Mouse (Mus musculus) naive thymus-derived CD4-positive, alpha-beta T cell, adult 2 months (primary cell): Measurements from ENCODE around the gene Edem2.
A peak's percentile ranks its signal among the peaks of the same experiment; 100 is the strongest.

ENCODE experiments used
- DNase-seq: peaks from one replicate; pipeline ENCODE4 v3.0.0-alpha.2; 2011; ENCODE audit warnings: low read depth

Gene Edem2

GRCm38 (mm10) chr2:155729158-155729645, at the start of gene Edem2:
TSS of gene Edem2 (minus strand) at chr2:155729475.
- DNase-seq = peak; percentile 95

GRCm38 (mm10) chr2:155779066-155779465, 49.8 kb upstream of the Edem2 start:
- no peak for DNase-seq

- DNase-seq = no peak
These were observed 48.7 kb upstream of the Edem2 start for GRCm38 (mm10) chr2:155778004-155778403.

- DNase-seq = no peak
These were observed 48.4 kb upstream of the Edem2 start for GRCm38 (mm10) chr2:155777688-155777985.

DNA sequence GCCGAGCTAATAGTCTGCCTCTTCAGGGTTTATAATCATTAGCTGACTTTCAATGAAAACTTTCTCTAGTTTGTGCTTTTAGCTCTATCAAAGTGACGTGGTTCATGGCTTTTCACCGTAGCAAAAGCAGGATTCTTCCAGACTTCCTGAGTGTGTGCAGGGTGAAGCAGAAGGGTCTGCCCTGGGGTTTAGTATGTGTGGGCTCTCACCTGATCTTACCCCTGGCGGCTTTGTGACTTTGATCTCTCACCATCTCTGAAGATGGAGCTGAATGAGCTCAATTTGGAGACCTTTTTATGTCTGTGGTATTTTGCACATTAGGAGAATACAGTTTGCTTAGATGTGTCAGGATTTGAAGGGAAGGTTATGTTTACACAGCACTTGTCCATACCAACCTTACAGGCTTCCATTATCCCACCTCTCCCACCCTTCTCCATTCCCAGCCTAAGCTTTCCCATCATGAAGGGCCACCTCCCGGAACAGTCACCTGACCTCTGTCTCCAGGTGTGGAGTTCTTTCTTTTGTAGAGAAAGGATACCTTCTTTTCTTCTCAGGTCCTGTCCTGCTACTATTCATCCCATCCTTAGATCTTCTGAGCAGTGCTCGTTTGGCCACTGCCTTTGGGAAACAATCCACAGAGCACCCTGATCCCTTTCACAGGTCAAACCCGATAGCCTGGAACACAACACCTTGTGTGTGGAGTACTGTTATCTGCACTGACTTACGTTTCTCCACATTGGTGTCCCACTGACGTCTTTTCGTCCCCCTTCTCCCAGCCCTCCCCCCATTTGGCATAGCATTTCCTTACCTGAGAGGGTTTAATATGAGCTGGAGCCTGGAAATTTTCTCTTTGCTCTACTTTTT, 47.8 kb upstream of the Edem2 start:
- no peak for DNase-seq

DNA sequence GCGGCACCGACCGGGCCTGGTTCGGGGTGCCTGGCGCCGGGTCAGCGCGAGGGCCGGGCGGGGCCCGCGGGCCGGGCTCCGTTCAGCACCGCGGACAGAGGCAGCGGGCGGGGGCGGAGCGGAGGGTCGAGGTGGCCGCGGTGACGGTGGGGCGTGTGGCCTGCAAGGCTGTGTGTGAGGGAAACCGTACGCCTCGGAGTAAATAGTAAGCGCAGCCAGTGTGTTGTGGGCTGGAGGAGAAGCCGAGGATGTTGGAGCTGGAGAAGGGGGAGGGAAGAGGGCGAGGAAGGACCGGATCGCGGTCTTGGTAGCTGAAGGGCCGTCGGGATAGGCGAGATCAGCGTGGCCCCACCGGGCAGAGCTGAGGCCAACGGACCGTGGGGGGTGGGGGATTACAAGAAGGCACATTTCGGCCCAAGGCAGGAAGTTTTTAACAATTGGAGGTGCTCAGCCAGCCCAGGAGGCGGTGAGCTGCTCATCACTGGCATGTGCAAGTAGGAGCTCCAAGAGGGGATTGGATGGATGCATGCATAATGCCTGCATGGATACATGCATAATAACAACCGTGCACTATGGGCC, 46.5 kb upstream of the Edem2 start:
- peak; percentile 15 for DNase-seq

DNA sequence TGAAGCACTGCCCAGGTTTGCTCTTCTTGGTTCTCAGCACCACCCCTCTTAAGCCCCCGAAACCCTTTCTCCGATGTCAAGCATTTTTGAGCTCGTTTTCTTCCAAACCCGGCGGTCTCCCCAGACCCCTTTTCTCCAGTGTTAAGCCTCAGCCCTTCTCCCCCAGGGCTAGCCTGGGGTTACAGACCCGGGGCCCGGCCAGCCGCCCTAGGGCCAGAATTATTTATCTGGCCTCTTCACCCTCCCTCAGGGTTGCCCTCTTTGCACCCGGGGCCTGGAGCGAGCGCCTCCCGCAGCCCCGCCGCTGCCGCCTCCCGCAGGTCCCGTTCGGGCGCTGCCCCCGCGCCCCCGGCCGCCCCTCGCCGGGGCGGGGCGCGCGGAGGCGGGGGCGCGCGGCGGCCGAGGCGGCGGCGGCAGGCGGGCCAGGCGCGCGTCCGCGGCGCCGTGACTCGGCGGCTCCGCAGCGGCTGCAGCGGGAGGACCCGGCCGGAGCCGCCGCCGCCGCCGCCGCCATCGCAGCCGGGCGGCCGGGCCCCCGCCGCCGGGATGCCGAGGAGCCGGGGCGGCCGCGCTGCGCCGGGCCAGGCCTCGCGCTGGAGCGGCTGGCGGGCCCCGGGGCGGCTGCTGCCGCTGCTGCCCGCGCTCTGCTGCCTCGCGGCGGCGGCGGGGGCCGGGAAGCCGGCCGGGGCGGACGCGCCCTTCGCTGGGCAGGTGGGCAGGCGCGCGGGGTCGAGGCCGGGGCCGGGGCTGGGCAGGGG, 45.8 kb upstream of the Edem2 start, which contains the start of gene Mmp24:
Mmp24 (plus strand) TSS at position 416 of the 758 bp plus-strand sequence.
- no peak for DNase-seq

- no peak for DNase-seq
These were observed 45.1 kb upstream of the Edem2 start for GRCm38 (mm10) chr2:155774261-155774926.

- no peak for DNase-seq
These were observed 44.4 kb upstream of the Edem2 start for GRCm38 (mm10) chr2:155773664-155774063.

DNA sequence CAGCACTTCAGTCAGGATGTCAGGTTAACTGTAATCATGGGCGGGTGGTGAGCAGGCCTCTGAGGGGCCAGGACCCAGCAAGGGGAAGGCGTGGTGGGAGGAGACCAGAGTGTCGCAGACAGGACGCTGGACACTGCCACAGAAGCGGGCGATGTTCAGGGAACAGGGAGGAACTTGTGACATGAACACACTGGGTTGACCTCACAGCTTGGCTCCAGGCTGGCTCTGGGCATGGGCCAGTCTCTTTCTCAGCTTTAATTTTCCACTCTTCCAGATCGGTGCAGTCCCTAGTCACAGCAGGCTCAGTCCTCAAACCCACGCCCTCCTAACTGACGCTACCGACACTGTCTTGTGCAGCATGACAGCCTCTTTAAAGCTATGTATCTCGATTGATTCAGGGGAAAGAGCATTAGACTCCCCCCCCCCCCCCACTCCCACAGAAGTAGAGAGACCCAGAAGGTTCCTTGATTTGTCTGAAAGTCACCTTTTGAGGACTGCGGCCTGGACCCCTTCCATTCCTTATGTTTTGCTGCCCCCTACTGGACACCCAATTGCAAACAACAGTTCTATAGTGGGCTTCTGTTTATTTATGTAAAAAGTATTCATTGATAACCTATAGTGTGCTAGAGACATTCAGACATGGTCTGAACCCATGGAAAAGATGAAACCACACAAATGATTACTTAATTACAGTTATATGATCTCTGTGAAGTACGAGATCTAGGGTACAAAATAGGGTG, 35.6 kb upstream of the Edem2 start:
- DNase-seq = peak; percentile 87

- no peak for DNase-seq
These were observed 27.7 kb upstream of the Edem2 start for GRCm38 (mm10) chr2:155756855-155757566.

DNA sequence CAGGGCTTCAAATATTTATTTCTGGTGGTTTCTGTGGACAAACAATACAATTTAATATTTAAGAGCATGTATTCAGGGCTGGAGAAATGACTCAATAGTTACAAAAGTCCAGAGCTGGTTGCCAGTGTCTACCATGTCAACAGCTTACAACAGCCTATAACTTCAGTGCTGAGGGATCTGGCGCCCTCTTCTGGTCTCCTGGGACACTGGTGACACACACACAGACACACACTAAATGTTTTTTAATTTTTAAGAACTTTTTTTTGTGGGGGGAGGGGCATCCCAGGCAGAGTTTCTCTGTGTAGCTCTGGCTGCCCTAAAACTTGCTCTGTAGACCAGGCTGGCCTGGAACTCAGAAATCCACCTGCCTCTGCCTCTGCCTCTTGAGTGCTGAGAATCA, 26.5 kb upstream of the Edem2 start:
- DNase-seq = peak; percentile 65

DNA sequence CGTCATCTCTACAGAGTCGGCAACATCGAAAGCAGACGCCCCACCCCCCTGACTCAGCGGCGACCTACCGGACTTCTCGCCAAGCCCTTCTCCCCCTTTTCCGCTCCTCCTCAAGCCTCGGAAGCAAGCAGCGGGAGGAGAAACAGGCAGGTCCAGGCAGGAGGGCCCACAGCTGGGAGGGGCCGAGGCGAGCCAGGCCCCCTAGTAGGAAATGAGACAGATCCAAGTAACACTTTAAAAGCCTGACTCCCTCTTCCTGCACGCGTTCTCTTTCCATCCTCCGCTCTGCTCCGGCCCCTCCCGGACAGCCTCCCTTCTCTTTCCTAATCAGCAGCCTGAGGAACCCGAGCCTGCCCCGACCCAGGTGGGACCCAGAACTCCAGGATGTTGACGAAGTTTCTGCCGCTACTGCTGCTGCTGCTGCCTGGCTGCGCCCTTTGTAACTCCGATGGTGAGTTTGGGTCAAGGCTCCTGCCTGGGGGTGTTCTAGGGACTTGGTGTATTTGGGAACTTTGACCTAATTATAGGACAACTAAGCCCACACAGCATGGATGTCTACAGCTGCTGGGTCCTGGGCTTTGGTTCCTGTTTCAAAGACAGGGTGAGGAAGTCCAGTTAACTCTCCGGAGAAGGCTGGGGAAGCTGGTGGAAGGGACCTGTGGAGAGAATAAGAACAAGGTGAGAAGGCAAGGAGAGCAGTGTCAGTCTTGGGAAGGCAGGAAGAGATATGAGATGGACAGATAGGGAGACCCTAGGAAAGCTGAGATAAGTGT, 21.9 kb upstream of the Edem2 start, which contains the start of gene Procr:
Procr (plus strand) TSS at position 104 of the 773 bp plus-strand sequence.
- no peak for DNase-seq

DNA sequence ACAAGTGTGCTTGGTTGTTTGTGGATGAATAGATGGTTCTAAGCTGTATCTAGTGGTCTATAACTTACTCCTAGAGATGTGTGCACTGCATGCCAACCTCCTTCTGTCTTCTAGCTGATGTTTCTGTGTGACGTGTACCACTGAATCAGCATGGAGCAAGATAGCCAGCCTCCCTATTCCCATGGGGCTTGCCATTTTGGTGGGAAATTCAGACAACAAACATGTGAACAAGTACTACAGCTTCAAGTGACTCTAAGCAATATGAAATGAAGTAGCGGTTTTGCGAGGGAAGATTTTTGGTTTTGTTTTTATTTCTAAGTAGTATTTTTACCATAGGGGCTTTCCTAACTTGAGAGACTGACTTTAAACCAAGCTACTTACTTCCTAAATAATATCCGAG, 20.1 kb upstream of the Edem2 start:
- DNase-seq = no peak

DNA sequence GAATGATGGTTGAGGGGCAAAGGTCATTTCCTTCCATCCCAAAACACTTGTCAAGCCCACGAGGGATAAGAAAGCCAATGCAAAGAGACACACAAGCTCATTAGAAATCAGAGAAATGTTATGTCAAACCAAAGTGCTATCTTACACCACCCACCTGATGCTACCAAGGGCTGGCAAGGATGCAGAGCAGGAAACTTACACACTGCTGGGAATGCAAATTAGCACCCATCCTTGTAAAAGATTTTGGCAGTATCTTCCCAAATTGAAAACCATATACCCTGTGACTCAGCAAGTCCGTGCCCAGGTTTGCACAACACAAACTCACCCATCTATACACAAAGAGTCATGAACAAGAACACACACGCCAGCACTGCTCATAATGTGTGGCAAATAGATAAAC, 16.2 kb upstream of the Edem2 start:
- no peak for DNase-seq

- no peak for DNase-seq
These were observed 14.1 kb upstream of the Edem2 start for GRCm38 (mm10) chr2:155743351-155743750.

DNA sequence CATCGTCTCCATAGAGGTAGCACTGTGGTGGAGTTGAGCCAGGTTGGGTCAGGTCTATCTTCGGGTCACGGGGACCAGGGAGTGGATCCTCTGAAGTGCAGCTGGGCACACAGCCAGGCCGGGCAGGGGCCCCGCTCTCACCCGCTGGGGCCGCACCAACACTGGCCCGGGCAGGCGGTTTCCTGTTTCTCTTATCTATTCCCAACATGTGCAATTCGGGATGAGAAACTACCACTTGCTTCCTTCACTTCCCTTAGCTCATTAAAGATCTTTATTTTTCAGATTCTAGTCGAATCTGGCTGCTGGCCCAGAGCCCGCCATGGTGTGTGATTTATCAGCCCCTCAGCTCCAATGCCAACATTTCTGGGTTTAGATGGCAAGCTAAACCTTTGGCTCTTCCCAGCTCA, 13.7 kb upstream of the Edem2 start:
- no peak for DNase-seq

DNA sequence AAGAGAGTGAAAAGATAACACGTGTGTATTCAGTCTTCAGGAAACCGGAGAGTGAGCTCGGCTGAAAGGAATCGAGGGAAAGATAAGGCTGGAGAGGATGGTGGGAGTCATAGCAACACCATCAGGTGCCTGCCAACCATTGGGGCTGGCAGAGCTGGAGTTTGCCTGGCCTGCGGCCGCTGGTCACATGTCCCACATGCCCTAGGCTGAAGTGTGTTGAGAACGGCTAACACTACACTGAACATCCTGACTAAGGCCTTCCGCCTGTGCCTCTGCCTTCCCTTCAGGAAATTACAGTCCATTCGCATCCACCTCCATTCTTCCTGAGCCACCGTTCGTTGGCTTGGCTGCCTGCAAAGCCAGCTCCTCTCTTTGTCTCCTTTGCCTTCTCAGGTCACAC, 12.9 kb upstream of the Edem2 start:
- no peak for DNase-seq

- no peak for DNase-seq
These were observed 8.5 kb upstream of the Edem2 start for GRCm38 (mm10) chr2:155737803-155738202.

- DNase-seq = no peak
These were observed 7.7 kb upstream of the Edem2 start for GRCm38 (mm10) chr2:155736936-155737335.
